Mouse (Mus musculus): ENCODE results near the gene Ccdc177. TPM values are rescaled to one million over a fixed set of nuclear protein-coding genes. Genes with fewer than 3 reads are reported as not detected.

Gene Ccdc177
- total and polyA plus RNA-seq, 3 experiments: not detected

DNA sequence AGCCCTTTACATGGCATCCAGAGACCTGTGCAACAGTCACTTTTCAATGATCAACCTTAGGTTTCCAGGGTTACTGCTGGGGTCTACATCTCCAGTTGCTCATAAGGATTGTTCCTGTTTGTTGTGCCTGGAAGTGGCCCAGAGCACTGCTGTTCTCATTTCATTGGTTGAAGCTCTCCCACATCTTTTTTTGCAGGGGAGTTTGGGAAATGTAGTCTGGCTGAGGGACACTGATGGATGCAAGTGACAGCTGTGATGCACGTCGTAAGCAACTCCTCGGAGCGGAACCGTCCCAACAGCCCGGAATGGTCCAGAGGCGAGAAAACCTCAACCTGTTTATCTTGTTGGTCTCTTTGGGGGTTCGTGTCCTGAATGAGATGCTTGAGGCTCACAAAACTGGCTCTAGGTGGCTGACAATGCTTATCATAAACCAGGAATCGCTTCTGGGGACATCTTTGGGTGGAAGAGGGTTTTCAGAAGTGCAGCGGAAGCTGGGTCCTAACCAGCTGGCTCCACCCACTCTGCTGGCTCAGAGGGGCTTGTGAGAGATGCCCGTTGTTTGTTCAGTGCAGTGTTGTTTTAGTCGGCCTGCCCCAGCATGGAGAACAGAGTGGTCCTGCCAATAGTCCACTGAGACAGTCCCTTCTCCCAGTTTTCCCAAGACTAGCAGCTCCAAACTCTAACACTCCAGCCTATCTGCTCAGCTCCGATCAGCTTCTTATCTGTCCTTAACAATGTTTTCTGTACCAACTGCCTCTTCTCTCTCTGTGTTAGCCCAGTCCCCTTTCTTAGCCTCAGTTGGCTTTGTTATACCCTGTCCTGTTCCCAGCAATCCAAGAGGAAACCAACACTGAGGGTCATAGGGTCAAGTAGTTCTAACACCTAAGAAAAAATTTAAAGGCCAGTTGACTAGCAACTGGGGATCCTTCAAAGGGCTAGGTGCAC lies 25.7 kb downstream of the Ccdc177 start:
- no peaks in the 10 kb centered on the region for H3K79me2 ChIP-seq (replicated peaks; ENCODE audit: control insufficient read depth, extremely low read depth, insufficient read depth, poor library complexity, severe bottlenecking)
- no peak overlapping the region for H3K4me2 ChIP-seq (ENCODE audit: insufficient read depth, low read depth, poor library complexity, severe bottlenecking)
- no peaks in the 10 kb centered on the region for H3K9me3 ChIP-seq (replicated peaks; ENCODE audit: low read length)
- peaks cover 74% of the 10 kb centered on the region for H3K27me3 ChIP-seq (replicated peaks)
- peaks cover 5 to 13% of the 10 kb centered on the region in 2 experiments; a peak in 2 of 4 replicates for H3K4me1 ChIP-seq (ENCODE audit: control insufficient read depth in 1 of 2, insufficient read depth in 2 of 2)
- no peaks in the 10 kb centered on the region for H3K36me3 ChIP-seq (replicated peaks in 1 of 2; ENCODE audit: control insufficient read depth in 1 of 2, insufficient read depth in 1 of 2, low read length in 1 of 2)
- H3K4me3 ChIP-seq (replicated peaks in 1 of 3; ENCODE audit: low read depth in 2 of 3, low read length in 2 of 3, poor library complexity in 1 of 3): no peak overlapping the region
- no peak for TF ChIP-seq KAT2A (IDR thresholded peaks at IDR 0.05; ENCODE audit: insufficient replicate concordance, low read length)
- TF ChIP-seq JUND (conservative IDR thresholded peaks at IDR 0.05; ENCODE audit: low read depth, low read length): no peak
- TF ChIP-seq MXI1 (IDR thresholded peaks at IDR 0.05; ENCODE audit: low read depth, low read length): no peak
- no peak for TF ChIP-seq NRF1 (IDR thresholded peaks at IDR 0.05; ENCODE audit: low read depth, low read length)
- TF ChIP-seq MAX (IDR thresholded peaks at IDR 0.05; ENCODE audit: low read length): no peak
- no peak for TF ChIP-seq E2F4 (IDR thresholded peaks at IDR 0.05; ENCODE audit: insufficient replicate concordance, low read depth, low read length)
- no peak for TF ChIP-seq PAX5 (IDR thresholded peaks at IDR 0.05; ENCODE audit: low read length)
- no peak for TF ChIP-seq ETS1 (conservative IDR thresholded peaks at IDR 0.05; ENCODE audit: low read depth, low read length)
- TF ChIP-seq MEF2A (IDR thresholded peaks at IDR 0.05; ENCODE audit: borderline replicate concordance, low read depth, low read length): no peak
- no peak for TF ChIP-seq IRF4 (IDR thresholded peaks at IDR 0.05; ENCODE audit: low read depth, low read length)
- TF ChIP-seq CTCF (conservative IDR thresholded peaks at IDR 0.05 in 1 of 2, IDR thresholded peaks at IDR 0.05 in 1 of 2; ENCODE audit: low read depth in 2 of 2, low read length in 2 of 2): no peak
- TF ChIP-seq POLR2AphosphoS2 (IDR thresholded peaks at IDR 0.05; ENCODE audit: low read depth, low read length): no peak
- TF ChIP-seq TBP (conservative IDR thresholded peaks at IDR 0.05; ENCODE audit: low read depth, low read length): no peak
- no peak overlapping the region for H3K27ac ChIP-seq (ENCODE audit: insufficient read depth, low read depth)
- no peak overlapping the region for H3K9ac ChIP-seq (ENCODE audit: insufficient read depth, low read depth)
- no peak for DNase-seq (ENCODE audit: extremely low read depth)
- dilution Hi-C loops (cut with MboI; ENCODE audit: extremely low pct_ligation_motif_present, extremely low pct_unique_long_range_greater_than_20kb, low sequenced_read_pairs) (no loop called here), in situ Hi-C loops (cut with MboI; ENCODE audit: low pct_ligation_motif_present, low pct_unique_long_range_greater_than_20kb, low sequenced_read_pairs) (no loop called here)

DNA sequence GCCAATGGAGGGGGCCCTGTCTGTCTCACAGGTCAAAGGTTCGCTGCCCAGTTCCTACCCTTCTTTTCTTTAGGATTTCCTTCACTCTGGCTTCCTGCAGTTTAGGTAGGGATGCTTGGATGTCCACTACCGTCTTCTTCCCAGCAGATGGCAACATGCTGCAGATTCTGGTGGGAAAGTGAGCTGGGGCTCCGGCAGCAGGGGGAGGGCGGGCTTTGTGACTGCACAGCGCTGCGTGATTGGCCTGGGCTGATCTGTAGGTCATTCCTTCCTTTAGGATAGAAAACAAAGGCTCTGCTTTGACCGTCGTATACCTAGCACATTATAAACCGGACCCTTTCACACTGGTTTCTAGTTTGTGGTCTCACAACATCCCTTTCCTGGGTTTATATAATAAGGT lies 29.9 kb downstream of the Ccdc177 start:
- Histone ChIP-seq H3K4me3 (replicated peaks in 1 of 3; ENCODE audit: low read depth in 2 of 3, low read length in 2 of 3, poor library complexity in 1 of 3) (no peak overlapping the region), H3K4me2 (ENCODE audit: insufficient read depth, low read depth, poor library complexity, severe bottlenecking) (no peak overlapping the region), H3K27me3 (replicated peaks) (peaks cover 61% of the 10 kb centered on the region), H3K36me3 (replicated peaks in 1 of 2; ENCODE audit: control insufficient read depth in 1 of 2, insufficient read depth in 1 of 2, low read length in 1 of 2) (no peaks in the 10 kb centered on the region), H3K9ac (ENCODE audit: insufficient read depth, low read depth) (no peak overlapping the region), H3K27ac (ENCODE audit: insufficient read depth, low read depth) (no peak overlapping the region), H3K4me1 (ENCODE audit: control insufficient read depth in 1 of 2, insufficient read depth in 2 of 2) (no peaks in the 10 kb centered on the region), H3K79me2 (replicated peaks; ENCODE audit: control insufficient read depth, extremely low read depth, insufficient read depth, poor library complexity, severe bottlenecking) (no peaks in the 10 kb centered on the region), H3K9me3 (replicated peaks; ENCODE audit: low read length) (no peaks in the 10 kb centered on the region)
- no peak for TF ChIP-seq MAZ (IDR thresholded peaks at IDR 0.05; ENCODE audit: low read depth, low read length)
- TF ChIP-seq RAD21 (IDR thresholded peaks at IDR 0.05; ENCODE audit: low read depth, low read length): peak; percentile 30
- TF ChIP-seq CTCF (conservative IDR thresholded peaks at IDR 0.05 in 1 of 2, IDR thresholded peaks at IDR 0.05 in 1 of 2; ENCODE audit: low read depth in 2 of 2, low read length in 2 of 2): peak in 1 of 2 experiments; percentile 42; a peak in 2 of 4 replicates
- peak; percentile 15 for DNase-seq (ENCODE audit: extremely low read depth)
- dilution Hi-C loops (cut with MboI; ENCODE audit: extremely low pct_ligation_motif_present, extremely low pct_unique_long_range_greater_than_20kb, low sequenced_read_pairs): no loop called here
- in situ Hi-C loops (cut with MboI; ENCODE audit: low pct_ligation_motif_present, low pct_unique_long_range_greater_than_20kb, low sequenced_read_pairs): no loop called here

Measured in CH12.LX (cell line).